Comparison of ENCODE assay signal across 17 mouse cellular contexts in the genomic region with DNA sequence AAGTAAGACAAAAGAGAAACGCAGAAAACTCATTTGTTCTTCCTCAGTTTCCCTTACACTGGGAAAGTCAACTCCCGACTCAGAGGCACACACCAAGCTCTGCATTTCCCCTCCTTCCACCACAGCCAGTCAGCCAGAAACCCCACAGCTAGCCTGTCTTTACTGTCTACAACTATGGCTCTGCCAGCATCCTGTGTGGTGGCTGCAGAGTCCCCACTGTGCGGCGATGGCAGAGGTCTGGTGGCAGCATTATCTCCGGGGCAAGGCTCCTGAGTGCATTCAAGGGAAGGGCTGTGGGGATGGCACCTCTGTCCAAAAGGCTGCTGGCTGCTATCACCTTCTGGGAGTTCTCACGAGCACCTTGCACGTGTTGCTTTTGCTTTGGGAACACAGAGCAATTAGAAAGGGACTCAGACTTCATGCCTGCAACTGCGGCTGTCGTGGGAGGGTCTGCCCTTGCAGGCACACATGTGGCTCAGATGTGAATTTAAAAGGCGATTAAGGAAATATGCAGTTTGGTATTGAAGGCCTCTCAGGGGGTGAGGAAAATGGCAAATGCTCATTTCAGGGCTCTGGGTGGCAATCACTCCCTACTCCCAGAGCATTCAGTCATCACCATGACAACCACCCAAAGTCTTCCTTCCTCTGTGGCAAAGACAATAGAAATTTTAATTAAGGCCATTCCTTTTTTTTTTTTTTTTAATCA.
DNase-seq lines count a peak whose midpoint lies in the region; ATAC-seq and TF ChIP-seq lines count a peak whose summit lies in the region.
"Had no signal": no experiment of that assay in that cellular context is flagged by ENCODE, and none has a peak within 500 bp of the region (broad histone marks: within the 10 kb centered on the region; RNA-seq: fewer than 3 reads in every experiment).

No protein-coding gene starts in this region.

- H3K4me1 ChIP-seq in forebrain, postnatal 0 days (ENCODE audit: insufficient read depth) = peaks cover 12% of the 10 kb centered on the region; the same call in 1 of the 2 replicates
- peaks cover 36% of the 10 kb centered on the region for H3K4me1 ChIP-seq in limb, embryonic 13.5 days
- peaks cover 36% of the 10 kb centered on the region for H3K4me1 ChIP-seq in neural tube, embryonic 15.5 days

- WGBS in forebrain, postnatal 0 days = 11% methylated on average over 10 of the region's 10 CpGs
- WGBS in limb, embryonic 13.5 days = 17% methylated on average over 10 of the region's 10 CpGs
- 18% methylated on average over 10 of the region's 10 CpGs for WGBS in neural tube, embryonic 15.5 days

- H3K9me3 ChIP-seq in forebrain, postnatal 0 days (ENCODE audit: low read length) = no peaks in the 10 kb centered on the region
- H3K9me3 ChIP-seq in limb, embryonic 13.5 days = no peaks in the 10 kb centered on the region
- no peaks in the 10 kb centered on the region for H3K9me3 ChIP-seq in neural tube, embryonic 15.5 days (replicated peaks)

- H3K4me2 ChIP-seq in forebrain, postnatal 0 days (ENCODE audit: low read depth) = no peak overlapping the region
- peak overlapping the region; percentile 48 for H3K4me2 ChIP-seq in limb, embryonic 13.5 days (replicated peaks)
- peak overlapping the region; percentile 29 for H3K4me2 ChIP-seq in neural tube, embryonic 15.5 days

- ATAC-seq in forebrain, postnatal 0 days = peak; percentile 78
- no peak for ATAC-seq in limb, embryonic 13.5 days (ENCODE audit: low FRiP score, low read depth)
- peak; percentile 59; the same call in 1 of the 2 replicates for ATAC-seq in neural tube, embryonic 15.5 days (ENCODE audit: low FRiP score)
- ATAC-seq in erythroblast, adult 5-6 weeks (replicated peaks; ENCODE audit: low FRiP score, poor library complexity, severe bottlenecking) = no peak
- ATAC-seq in inflammation-experienced regulatory T-cells, adult 6 months = no peak
- ATAC-seq: liver, postnatal 0 days; Patski had no signal

- H3K27me3 ChIP-seq in forebrain, postnatal 0 days (ENCODE audit: insufficient read depth, low read length) = no peaks in the 10 kb centered on the region
- peaks cover 3% of the 10 kb centered on the region; the same call in 1 of the 2 replicates for H3K27me3 ChIP-seq in limb, embryonic 13.5 days
- no peaks in the 10 kb centered on the region for H3K27me3 ChIP-seq in neural tube, embryonic 15.5 days (replicated peaks)
- H3K27me3 ChIP-seq: Patski had no signal

- H3K4me3 ChIP-seq in forebrain, postnatal 0 days (ENCODE audit: low read depth, low read length) = no peak overlapping the region
- no peak overlapping the region for H3K4me3 ChIP-seq in limb, embryonic 13.5 days
- H3K4me3 ChIP-seq in neural tube, embryonic 15.5 days (replicated peaks) = no peak overlapping the region
- H3K4me3 ChIP-seq: left cerebral cortex, adult 2 months had no signal

- no peak for TF ChIP-seq CTCF in forebrain, postnatal 0 days (IDR thresholded peaks at IDR 0.05; ENCODE audit: low read depth)

- H3K36me3 ChIP-seq in forebrain, postnatal 0 days (ENCODE audit: insufficient read depth) = no peaks in the 10 kb centered on the region
- H3K36me3 ChIP-seq in limb, embryonic 13.5 days = no peaks in the 10 kb centered on the region
- H3K36me3 ChIP-seq in neural tube, embryonic 15.5 days = no peaks in the 10 kb centered on the region

- no peak overlapping the region for H3K27ac ChIP-seq in forebrain, postnatal 0 days (ENCODE audit: low read depth, low read length)
- H3K27ac ChIP-seq in limb, embryonic 13.5 days = peak overlapping the region; percentile 65; the same call in 1 of the 2 replicates
- peak overlapping the region; percentile 68 for H3K27ac ChIP-seq in neural tube, embryonic 15.5 days (replicated peaks)
- H3K27ac ChIP-seq: left cerebral cortex, adult 2 months had no signal

- peak; percentile 27 for DNase-seq in retina, embryonic 14.5 days (ENCODE audit: low spot score)
- no peak for DNase-seq in retina, postnatal 1 day
- peak; percentile 40 for DNase-seq in forebrain, postnatal 0 days
- DNase-seq in frontal cortex, postnatal 25 days (ENCODE audit: low spot score in 2 of 2) = no peak
- DNase-seq: adrenal gland, postnatal 25 days; cerebellum, adult 11-12 months; gastrocnemius, postnatal 14 days; heart, postnatal 36 days; liver, postnatal 0 days; spleen, adult 18-20 months; thymus, postnatal 4 days had no signal

- H3K9ac ChIP-seq in forebrain, postnatal 0 days = no peak overlapping the region
- peak overlapping the region; percentile 45 for H3K9ac ChIP-seq in limb, embryonic 13.5 days
- H3K9ac ChIP-seq in neural tube, embryonic 15.5 days (replicated peaks) = no peak overlapping the region
- H3K9ac ChIP-seq: liver, postnatal 0 days had no signal

Comparison
In these comparisons a context has a peak if more than half of its experiments do, and no peak if none do; other contexts are left out.
1. DNase-seq: peak in retina, embryonic 14.5 days (single experiment) and forebrain, postnatal 0 days (single experiment); none in retina, postnatal 1 day (single experiment) and frontal cortex, postnatal 25 days (0 of 2).
2. ATAC-seq: peak in forebrain, postnatal 0 days (single experiment) and neural tube, embryonic 15.5 days (single experiment); none in limb, embryonic 13.5 days (single experiment), erythroblast, adult 5-6 weeks (single experiment) and inflammation-experienced regulatory T-cells, adult 6 months (single experiment).